Mouse (Mus musculus): ENCODE results near the gene Pigx. TPM values are rescaled to one million over a fixed set of nuclear protein-coding genes. Genes with fewer than 3 reads are reported as not detected.
A peak's percentile ranks its signal among the peaks of the same experiment; 100 is the strongest.

The Pigx gene
- polyA plus RNA-seq, 1 experiment from 2014 or later = 131 TPM

DNA sequence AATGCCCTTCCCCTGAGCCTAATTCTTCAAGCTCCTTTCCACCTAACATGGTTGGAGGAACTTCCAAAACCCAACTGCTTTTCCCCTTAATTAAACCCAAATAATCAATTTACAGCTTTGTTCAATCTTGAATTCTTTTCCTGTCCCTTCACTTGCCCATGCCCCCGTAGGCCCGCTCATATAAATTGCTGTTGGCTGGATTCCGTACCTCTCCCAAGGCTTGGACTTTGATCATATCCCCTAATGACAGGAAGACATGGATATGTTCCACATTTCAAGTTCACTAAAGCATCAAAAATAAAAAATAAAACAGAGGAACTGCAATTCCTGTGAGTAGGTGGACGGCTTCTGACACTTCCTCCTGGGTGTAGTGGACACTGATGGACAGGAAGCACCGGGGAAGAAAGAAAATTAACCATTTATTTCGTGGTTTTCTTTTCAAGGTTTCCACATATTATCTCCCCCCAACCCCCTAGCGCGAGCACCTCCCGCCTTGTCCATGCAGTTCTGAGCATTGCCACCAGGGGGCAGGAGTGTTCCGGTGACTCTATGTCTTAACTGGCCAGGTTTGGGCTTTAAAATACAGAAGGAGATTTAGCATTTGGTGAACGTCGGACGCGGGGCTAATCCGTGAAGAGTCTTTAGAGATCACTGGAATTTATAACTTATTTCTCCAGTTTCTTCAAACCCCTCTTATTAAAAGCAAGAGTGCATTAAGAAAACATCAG lies 15.6 kb upstream of the Pigx start:
- 19% methylated on average over 15 of the region's 15 CpGs for WGBS
- Histone ChIP-seq H3K36me3 (ENCODE audit: control insufficient read depth, insufficient read depth, low read length) (no peaks in the 10 kb centered on the region), H3K9me3 (ENCODE audit: control insufficient read depth, low read length) (no peaks in the 10 kb centered on the region), H3K4me1 (ENCODE audit: control insufficient read depth, insufficient read depth, low read length) (no peaks in the 10 kb centered on the region), H3K27ac (replicated peaks; ENCODE audit: low read depth, low read length) (no peak overlapping the region), H3K27me3 (ENCODE audit: control insufficient read depth, insufficient read depth, low read length) (no peaks in the 10 kb centered on the region), H3K4me2 (ENCODE audit: low read depth, severe bottlenecking) (no peak overlapping the region), H3K9ac (ENCODE audit: low read length) (no peak overlapping the region), H3K4me3 (ENCODE audit: low read depth, low read length) (no peak overlapping the region)
- no peak for ATAC-seq (ENCODE audit: insufficient number of reproducible peaks, low FRiP score, low TSS enrichment, low read depth)
- peak; percentile 93 for DNase-seq (ENCODE audit: low spot score)

- H3K4me1 ChIP-seq (ENCODE audit: control insufficient read depth, insufficient read depth, low read length) = no peaks in the 10 kb centered on the region
- no peak for DNase-seq (ENCODE audit: low spot score)
- H3K27ac ChIP-seq (replicated peaks; ENCODE audit: low read depth, low read length) = no peak overlapping the region
- no peak overlapping the region for H3K9ac ChIP-seq (ENCODE audit: low read length)
- no peak overlapping the region for H3K4me2 ChIP-seq (ENCODE audit: low read depth, severe bottlenecking)
- WGBS = 87% methylated on average over 10 of the region's 10 CpGs
- H3K27me3 ChIP-seq (ENCODE audit: control insufficient read depth, insufficient read depth, low read length) = no peaks in the 10 kb centered on the region
- no peaks in the 10 kb centered on the region for H3K36me3 ChIP-seq (ENCODE audit: control insufficient read depth, insufficient read depth, low read length)
- no peak overlapping the region for H3K4me3 ChIP-seq (ENCODE audit: low read depth, low read length)
- no peaks in the 10 kb centered on the region for H3K9me3 ChIP-seq (ENCODE audit: control insufficient read depth, low read length)
- no peak for ATAC-seq (ENCODE audit: insufficient number of reproducible peaks, low FRiP score, low TSS enrichment, low read depth)
These were observed 14.9 kb upstream of the Pigx start for GRCm38 (mm10) chr16:32114406-32114805.

DNA sequence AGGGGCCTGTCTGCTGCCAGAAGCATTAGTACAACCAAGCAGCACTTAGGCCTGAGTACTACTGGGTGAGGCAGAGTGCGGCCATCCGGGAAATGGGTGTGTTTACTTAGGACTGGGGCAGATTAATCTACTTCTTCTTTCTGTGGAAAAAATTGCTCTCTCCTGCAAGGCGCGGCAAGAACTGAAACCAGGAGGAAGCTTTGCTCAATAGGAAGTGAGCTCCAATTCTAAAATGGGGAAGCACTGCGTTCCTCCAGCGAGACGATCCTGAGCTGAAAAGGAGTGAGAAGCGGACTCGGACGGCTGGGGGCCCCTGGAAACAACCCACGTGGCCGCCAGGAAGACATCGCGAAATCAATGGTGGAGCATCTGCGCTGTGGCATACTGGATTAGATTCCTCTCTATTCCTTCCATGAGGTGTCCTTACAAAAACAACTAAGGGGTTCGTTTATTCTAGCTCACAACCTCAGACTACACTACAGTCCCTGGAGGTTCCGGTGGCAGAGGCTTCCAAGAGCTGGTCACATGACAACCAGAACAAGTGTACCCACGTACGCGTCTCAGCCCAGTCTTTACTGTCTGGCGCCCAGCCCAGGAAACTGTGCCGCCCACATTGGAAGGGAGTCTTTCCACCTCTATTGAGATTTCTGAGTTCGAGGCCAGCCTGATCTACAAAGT lies 14.1 kb upstream of the Pigx start:
- no peak for ATAC-seq (ENCODE audit: insufficient number of reproducible peaks, low FRiP score, low TSS enrichment, low read depth)
- Histone ChIP-seq H3K4me1 (ENCODE audit: control insufficient read depth, insufficient read depth, low read length) (no peaks in the 10 kb centered on the region), H3K9me3 (ENCODE audit: control insufficient read depth, low read length) (no peaks in the 10 kb centered on the region), H3K36me3 (ENCODE audit: control insufficient read depth, insufficient read depth, low read length) (no peaks in the 10 kb centered on the region), H3K27me3 (ENCODE audit: control insufficient read depth, insufficient read depth, low read length) (no peaks in the 10 kb centered on the region), H3K4me2 (ENCODE audit: low read depth, severe bottlenecking) (no peak overlapping the region), H3K27ac (replicated peaks; ENCODE audit: low read depth, low read length) (no peak overlapping the region), H3K4me3 (ENCODE audit: low read depth, low read length) (no peak overlapping the region), H3K9ac (ENCODE audit: low read length) (no peak overlapping the region)
- WGBS = 69% methylated on average over 23 of the region's 23 CpGs
- no peak for DNase-seq (ENCODE audit: low spot score)

- Histone ChIP-seq H3K36me3 (ENCODE audit: control insufficient read depth, insufficient read depth, low read length) (no peaks in the 10 kb centered on the region), H3K4me2 (ENCODE audit: low read depth, severe bottlenecking) (no peak overlapping the region), H3K4me1 (ENCODE audit: control insufficient read depth, insufficient read depth, low read length) (no peaks in the 10 kb centered on the region), H3K9me3 (ENCODE audit: control insufficient read depth, low read length) (no peaks in the 10 kb centered on the region), H3K27ac (replicated peaks; ENCODE audit: low read depth, low read length) (no peak overlapping the region), H3K4me3 (ENCODE audit: low read depth, low read length) (no peak overlapping the region), H3K9ac (ENCODE audit: low read length) (no peak overlapping the region), H3K27me3 (ENCODE audit: control insufficient read depth, insufficient read depth, low read length) (no peaks in the 10 kb centered on the region)
- no peak for DNase-seq (ENCODE audit: low spot score)
- ATAC-seq (ENCODE audit: insufficient number of reproducible peaks, low FRiP score, low TSS enrichment, low read depth) = no peak
- WGBS = 81% methylated on average over 15 of the region's 15 CpGs
These were observed 11.6 kb upstream of the Pigx start for GRCm38 (mm10) chr16:32110951-32111699.

DNA sequence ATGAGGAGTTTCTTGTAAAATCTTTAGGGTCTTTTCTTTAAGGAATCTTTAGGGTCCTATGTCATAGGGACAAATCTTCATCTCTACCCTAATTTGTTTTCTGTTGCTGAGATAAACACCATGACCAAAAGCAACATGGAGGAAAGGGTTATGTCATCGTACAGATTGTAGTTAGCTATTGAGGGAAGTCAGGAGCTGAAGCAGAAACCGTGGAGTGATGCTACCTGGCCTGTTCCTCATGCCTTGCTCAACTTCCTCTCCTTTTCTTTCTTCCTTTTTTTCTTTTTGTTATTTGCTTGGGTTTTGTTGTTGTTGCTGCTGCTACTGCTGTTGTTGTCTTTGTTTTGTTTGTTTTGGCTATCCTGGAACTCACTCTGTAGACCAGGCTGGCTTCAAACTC lies 9.0 kb upstream of the Pigx start:
- Histone ChIP-seq H3K9me3 (ENCODE audit: control insufficient read depth, low read length) (no peaks in the 10 kb centered on the region), H3K4me1 (ENCODE audit: control insufficient read depth, insufficient read depth, low read length) (no peaks in the 10 kb centered on the region), H3K9ac (ENCODE audit: low read length) (no peak overlapping the region), H3K4me3 (ENCODE audit: low read depth, low read length) (no peak overlapping the region), H3K27ac (replicated peaks; ENCODE audit: low read depth, low read length) (no peak overlapping the region), H3K36me3 (ENCODE audit: control insufficient read depth, insufficient read depth, low read length) (no peaks in the 10 kb centered on the region), H3K27me3 (ENCODE audit: control insufficient read depth, insufficient read depth, low read length) (no peaks in the 10 kb centered on the region), H3K4me2 (ENCODE audit: low read depth, severe bottlenecking) (no peak overlapping the region)
- ATAC-seq (ENCODE audit: insufficient number of reproducible peaks, low FRiP score, low TSS enrichment, low read depth) (no peak), DNase-seq (ENCODE audit: low spot score) (no peak)
- WGBS = 95% methylated on average over 2 of the region's 2 CpGs

DNA sequence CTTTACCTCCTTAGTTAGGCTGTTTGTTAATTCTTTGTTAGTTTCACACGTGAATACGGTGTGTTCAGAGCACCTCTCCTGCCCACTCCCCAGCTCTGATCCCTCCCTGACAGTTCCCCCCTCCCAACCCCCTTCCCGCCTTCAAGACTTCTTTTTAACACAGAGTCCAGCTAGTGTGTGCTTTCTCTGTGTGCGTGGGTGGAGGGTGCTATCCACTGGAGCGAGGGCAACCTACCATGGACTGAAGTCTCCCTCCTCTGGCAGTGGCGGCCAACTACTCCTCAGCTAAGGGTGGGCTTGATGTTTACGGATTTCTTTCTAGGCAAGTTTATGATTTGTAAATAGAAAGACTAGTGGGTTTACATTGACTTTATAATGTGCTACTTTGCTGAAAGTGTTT lies 8.6 kb upstream of the Pigx start:
- Histone ChIP-seq H3K4me2 (ENCODE audit: low read depth, severe bottlenecking) (no peak overlapping the region), H3K27ac (replicated peaks; ENCODE audit: low read depth, low read length) (no peak overlapping the region), H3K36me3 (ENCODE audit: control insufficient read depth, insufficient read depth, low read length) (peaks cover 1% of the 10 kb centered on the region; the same call in 1 of the 2 replicates), H3K4me1 (ENCODE audit: control insufficient read depth, insufficient read depth, low read length) (no peaks in the 10 kb centered on the region), H3K27me3 (ENCODE audit: control insufficient read depth, insufficient read depth, low read length) (no peaks in the 10 kb centered on the region), H3K4me3 (ENCODE audit: low read depth, low read length) (no peak overlapping the region), H3K9ac (ENCODE audit: low read length) (no peak overlapping the region), H3K9me3 (ENCODE audit: control insufficient read depth, low read length) (no peaks in the 10 kb centered on the region)
- ATAC-seq (ENCODE audit: insufficient number of reproducible peaks, low FRiP score, low TSS enrichment, low read depth) (no peak), DNase-seq (ENCODE audit: low spot score) (no peak)
- WGBS = 80% methylated on average over 7 of the region's 7 CpGs

DNA sequence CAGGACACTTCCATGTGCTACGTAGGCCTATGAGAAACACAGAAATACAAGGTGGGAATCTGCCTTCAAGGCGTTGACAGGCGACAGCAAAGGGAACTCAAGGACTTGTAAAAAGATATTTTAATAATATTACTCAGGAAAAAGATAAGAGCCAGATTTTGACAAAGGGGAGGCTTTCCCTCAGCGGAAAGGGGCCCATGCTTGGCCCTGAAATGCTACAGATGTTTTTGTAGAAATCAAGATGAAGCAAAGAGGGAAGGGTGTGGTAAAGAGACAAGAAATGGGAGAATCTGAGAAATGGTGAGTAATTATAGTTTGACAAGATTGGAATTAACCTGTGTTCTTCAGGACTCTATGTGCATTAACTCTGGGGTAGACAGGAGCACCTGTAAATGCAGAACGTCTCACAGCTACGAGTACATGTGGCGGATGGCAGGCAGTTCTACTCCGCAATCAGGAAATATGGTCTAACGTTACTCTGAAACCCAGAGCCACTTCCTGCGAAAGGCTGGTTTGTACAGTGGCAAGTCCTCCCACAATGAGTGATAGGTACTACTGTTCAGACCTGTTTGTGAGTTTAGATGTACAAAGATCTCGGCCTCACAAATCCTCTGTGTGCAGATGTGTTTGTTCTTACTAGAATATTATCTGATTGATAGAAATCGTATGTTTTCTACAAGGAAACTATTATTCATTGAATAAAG lies 8.0 kb upstream of the Pigx start:
- no peak overlapping the region for H3K4me3 ChIP-seq (ENCODE audit: low read depth, low read length)
- H3K4me2 ChIP-seq (ENCODE audit: low read depth, severe bottlenecking) = no peak overlapping the region
- no peaks in the 10 kb centered on the region for H3K9me3 ChIP-seq (ENCODE audit: control insufficient read depth, low read length)
- H3K27ac ChIP-seq (replicated peaks; ENCODE audit: low read depth, low read length) = no peak overlapping the region
- no peaks in the 10 kb centered on the region for H3K27me3 ChIP-seq (ENCODE audit: control insufficient read depth, insufficient read depth, low read length)
- no peak overlapping the region for H3K9ac ChIP-seq (ENCODE audit: low read length)
- H3K4me1 ChIP-seq (ENCODE audit: control insufficient read depth, insufficient read depth, low read length) = no peaks in the 10 kb centered on the region
- WGBS = 93% methylated on average over 12 of the region's 12 CpGs
- peaks cover 2% of the 10 kb centered on the region; the same call in 1 of the 2 replicates for H3K36me3 ChIP-seq (ENCODE audit: control insufficient read depth, insufficient read depth, low read length)
- DNase-seq (ENCODE audit: low spot score) (no peak), ATAC-seq (ENCODE audit: insufficient number of reproducible peaks, low FRiP score, low TSS enrichment, low read depth) (no peak)

DNA sequence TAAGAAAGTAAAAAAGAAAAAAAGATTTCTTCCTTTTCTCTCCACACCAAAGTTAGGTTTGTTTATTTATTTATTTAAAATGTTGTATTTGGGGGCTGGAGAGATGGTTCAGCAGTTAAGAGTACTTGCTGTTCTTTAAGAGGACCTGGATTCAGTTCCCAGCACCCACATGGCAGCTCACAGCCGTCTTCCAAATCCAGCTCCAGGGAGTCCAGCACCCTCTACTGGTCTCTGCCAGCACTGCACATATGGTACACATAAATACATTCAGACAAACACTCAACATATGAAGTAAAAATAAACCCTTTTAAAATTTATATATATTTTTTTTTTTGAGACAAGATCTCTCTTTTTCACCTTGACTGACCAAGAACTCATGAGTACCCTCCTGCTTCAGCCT lies 6.2 kb upstream of the Pigx start:
- no peaks in the 10 kb centered on the region for H3K9me3 ChIP-seq (ENCODE audit: control insufficient read depth, low read length)
- no peaks in the 10 kb centered on the region for H3K27me3 ChIP-seq (ENCODE audit: control insufficient read depth, insufficient read depth, low read length)
- peaks cover 2% of the 10 kb centered on the region; the same call in 1 of the 2 replicates for H3K36me3 ChIP-seq (ENCODE audit: control insufficient read depth, insufficient read depth, low read length)

More for the DNA sequence above, 6.2 kb upstream of the Pigx start:
- no peaks in the 10 kb centered on the region for H3K4me1 ChIP-seq (ENCODE audit: control insufficient read depth, insufficient read depth, low read length)
- WGBS = 88% methylated on average over 1 of the region's 1 CpGs
- H3K27ac ChIP-seq (replicated peaks; ENCODE audit: low read depth, low read length) = no peak overlapping the region
- H3K4me3 ChIP-seq (ENCODE audit: low read depth, low read length) = no peak overlapping the region
- H3K4me2 ChIP-seq (ENCODE audit: low read depth, severe bottlenecking) = no peak overlapping the region
- H3K9ac ChIP-seq (ENCODE audit: low read length) = no peak overlapping the region
- ATAC-seq (ENCODE audit: insufficient number of reproducible peaks, low FRiP score, low TSS enrichment, low read depth) = no peak
- DNase-seq (ENCODE audit: low spot score) = no peak

Data from limb, embryonic 11.5 days (tissue).